Mouse (Mus musculus) Muller cell, postnatal 12 days (primary cell): ENCODE results near the gene Gm1604a.
"Not testable (repeated sequence)": the region's sequence is repeated elsewhere in the genome, so short reads cannot be mapped to it uniquely, and the experiment has no call there.

Experiments
- DNase-seq: peaks from one replicate; pipeline ENCODE4 v3.0.0-alpha.2; 2015; ENCODE audit errors: inconsistent ontology term

Gm1604a gene

DNA sequence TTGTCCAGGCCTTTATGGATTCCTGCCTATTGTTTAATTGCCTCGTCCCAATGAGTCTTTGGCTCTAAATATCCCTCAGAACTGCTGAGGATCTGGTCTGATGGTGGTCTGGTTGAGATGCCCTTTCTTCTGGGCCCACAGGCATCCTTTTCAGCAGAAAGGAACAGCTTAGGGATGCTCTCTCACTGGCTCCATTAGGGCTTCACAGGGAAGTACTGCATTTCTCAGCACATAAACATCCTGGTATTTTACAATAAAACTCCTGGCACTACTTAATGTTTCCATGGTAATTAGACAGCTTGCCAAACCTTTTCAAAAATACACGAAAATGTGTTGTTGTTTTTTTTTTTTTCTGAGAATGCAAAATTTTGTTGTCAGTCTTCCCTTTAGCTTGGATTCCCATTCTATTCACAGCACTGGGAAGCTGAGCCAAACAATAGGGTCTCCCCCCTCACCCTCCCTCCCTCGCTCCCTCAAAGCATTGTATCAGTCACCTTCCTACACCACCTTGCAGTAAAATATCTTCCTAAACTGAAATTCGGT is 43.7 kb downstream of the Gm1604a start:
- not testable (repeated sequence) for DNase-seq

DNA sequence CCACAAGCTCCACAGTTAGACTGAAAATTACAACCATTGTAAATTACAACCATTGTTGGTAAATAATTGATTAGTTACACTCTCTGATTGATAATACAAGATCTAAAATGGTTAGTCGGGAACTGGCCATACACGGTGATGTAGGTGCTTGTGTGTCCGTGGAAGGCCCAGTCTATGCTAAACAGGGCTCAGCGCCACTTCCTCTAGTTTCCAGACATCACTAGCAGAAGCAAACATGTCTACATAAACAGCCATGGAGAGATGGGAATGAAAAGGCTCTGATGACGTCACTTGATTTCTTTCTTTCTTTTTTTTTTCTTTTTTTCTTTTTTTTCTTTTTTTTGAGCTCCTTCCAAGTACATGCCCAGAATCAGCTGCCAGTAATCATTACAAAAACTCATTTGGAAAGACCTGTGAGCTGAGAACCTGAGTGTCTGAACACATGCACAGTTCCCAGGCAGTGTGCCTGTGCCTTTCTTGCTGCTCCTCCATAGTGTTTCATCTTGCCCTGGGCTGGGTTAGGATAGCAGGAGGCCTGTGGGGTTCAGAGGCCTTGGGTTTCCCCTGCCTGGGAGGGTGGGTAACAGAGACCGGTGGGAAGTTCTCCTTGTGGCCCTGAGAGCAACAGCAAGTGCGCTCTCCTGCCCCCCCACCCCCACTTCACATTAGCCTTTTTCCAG is 44.3 kb downstream of the Gm1604a start:
- DNase-seq: not testable (repeated sequence)

DNA sequence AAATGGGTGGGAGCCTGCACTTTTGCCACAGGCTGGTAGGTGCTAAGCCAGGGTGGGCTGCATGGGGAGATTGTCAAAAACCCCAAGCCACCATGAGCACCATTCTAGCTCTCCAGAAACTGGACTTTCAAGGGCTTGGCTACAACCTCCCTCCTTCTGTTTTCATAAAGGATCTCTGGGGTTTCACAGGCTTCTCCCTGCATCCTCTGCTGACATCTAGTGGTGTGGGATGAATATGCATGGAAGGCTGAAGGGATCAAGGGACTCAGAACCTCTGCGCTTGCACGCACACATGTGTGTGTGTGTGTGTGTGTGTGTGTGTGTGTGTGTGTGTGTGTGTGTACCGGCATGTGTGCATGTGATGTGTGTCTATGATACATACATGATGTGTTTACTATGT is 49.1 kb downstream of the Gm1604a start:
- not testable (repeated sequence) for DNase-seq

DNA sequence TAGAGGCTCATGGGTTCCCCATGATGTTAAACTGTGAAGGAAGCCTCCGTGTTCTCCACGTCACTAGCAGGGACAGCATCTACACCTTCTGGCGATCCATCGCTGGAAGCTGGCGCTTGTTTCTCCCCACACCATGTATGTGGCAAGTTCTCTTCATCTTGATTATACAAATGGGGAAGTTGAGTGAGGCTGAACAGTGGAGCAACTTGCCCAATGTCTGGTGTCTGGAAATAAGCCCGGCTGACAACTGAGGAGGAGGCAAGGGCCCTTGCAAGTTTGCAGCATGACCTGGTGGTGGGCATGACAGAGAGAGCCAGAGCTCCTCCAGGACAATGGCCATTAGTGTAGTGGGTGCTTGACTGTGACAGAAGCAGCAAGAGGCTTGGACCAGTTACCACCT is 50.2 kb downstream of the Gm1604a start:
- DNase-seq: not testable (repeated sequence)

DNA sequence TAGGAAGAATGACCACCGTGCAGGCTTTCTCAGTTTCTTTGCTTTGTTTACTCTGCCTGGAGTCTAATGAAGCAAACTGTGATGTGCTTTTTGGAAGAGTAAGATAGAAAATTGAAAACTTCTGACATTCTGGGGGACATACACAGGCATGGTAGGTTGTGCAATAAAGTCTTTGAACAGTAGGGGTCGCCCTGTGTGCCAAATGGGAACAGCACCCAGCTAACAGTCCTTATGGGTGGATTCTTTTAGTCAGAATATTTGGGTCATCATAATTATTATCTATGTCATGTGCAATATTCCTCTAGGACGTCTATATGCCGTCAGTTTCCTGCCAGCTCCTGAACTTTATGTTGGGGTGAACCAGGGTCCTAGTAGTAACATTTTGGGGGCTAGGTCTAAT is 54.2 kb downstream of the Gm1604a start:
- not testable (repeated sequence) for DNase-seq

DNA sequence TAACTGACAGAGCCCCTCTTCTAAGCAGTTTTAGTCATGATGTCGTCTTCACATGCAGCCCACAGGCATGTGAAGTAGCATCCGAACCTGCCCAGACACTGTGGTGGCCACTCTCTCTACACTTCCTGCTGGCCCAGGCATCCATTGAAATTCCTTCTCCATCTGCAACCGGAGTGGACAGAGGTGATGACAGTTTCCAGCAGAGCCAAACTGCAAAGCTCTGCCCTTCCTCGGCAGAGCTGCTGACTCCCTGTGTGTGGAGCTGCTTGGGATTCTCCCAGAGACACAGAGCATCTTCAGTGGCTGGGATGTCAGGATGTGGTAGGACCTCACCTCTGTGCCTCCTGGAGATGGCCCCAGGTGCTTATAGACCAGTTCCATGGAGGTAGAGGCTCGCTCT is 59.2 kb downstream of the Gm1604a start:
- not testable (repeated sequence) for DNase-seq

DNA sequence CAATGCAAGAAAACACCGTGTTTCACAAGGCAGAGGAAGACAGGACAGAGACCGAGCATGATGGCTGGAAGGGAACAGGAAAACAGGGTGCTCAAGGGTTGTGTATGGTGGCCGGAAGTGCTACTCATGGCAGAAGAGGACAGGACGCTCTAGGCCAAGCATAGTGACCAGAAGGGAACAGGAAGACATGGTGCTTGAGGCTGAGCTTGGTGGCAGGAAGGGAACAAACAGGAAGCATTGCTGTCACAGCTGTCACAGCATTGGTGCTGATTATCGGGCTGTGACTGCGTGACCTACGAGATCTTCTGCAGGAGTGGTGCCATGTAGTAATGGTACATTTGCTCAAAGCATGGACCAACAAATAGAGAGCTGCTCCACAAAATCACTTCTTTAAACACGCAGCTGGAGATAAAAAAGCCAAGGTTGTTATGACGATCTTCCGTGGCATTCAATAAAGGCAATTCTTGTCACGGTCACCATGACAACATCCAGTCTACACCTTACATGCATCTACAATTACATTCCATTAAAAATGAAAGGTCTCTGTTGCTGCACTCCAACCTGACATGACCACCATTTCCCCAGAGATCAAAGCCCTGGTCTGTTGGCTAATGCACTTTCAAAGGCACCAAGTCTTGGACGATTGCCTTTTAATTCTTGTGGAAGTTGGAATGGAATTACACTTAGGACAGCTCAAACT is 60.3 kb downstream of the Gm1604a start:
- DNase-seq: not testable (repeated sequence)

DNA sequence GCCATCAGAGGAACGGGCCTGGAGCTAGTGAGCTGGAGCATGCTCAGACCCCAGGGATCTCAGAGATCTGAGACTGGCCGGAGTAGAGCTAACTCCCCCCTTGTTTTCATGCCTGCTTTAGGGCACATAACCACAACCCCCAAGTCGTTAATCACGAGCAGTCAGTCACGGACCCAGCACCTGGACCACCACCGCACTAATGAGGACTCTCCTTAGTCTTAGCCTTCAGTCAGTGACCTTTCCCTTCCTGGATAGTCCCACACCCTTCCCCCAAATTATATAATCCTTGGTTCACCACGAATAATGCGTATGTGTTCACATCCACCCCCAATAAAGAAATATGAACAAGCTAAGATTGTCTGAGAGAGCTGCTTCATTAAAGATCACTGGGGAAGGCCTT is 61.5 kb downstream of the Gm1604a start:
- DNase-seq: not testable (repeated sequence)

DNA sequence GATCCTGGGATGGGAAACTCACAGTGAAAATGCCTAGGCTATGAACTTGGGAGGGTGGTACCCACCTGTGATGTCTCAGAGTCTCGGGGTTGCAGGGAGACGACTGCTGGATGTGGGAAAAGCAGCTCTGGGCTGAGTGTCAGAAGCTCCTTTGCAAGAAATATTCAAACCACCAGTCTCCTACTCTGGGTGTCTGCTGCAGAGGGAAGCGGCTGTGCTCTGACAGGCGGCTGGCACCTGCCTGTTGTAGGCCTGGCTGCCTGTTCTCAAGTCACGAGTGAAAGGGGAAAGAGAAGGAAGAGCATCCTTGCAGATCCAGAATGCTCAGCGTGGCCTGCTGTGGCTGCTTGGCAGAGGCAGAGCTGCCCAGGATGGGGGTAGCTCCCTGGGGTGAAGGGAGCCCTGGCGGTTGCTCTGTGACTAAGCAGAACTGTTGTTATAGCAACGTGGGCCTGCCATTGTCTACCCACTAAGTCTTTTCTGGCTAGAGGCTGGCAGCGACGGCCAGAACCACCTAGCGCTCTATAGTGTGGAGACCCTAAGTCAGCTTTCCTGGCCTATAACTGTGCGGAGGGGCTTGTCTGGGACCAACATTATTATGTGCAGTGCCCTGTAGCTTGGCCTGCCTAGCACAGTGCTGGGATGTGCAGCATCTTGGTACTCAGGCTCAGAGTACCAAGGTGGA is 72.6 kb downstream of the Gm1604a start:
- DNase-seq: not testable (repeated sequence)

DNA sequence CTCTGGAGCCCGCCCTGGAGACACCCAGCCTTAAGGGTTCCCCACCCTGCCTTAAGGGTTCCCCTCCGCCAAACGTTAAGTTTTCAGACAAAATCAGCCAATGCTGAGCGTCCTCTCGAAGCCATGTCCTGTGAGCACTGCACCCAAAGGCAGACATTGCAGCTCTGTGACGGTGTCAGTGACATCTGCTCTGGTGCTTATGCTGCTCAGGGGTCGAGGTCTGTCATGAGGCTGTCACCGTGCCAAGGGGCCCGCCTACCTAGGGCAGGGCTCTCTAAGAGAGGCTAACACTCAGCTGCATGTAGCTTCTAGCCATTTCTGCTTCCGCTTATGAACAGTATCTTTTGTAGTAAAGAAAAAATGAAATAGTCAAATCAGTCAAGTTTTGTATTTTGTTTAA is 73.7 kb downstream of the Gm1604a start:
- not testable (repeated sequence) for DNase-seq

DNA sequence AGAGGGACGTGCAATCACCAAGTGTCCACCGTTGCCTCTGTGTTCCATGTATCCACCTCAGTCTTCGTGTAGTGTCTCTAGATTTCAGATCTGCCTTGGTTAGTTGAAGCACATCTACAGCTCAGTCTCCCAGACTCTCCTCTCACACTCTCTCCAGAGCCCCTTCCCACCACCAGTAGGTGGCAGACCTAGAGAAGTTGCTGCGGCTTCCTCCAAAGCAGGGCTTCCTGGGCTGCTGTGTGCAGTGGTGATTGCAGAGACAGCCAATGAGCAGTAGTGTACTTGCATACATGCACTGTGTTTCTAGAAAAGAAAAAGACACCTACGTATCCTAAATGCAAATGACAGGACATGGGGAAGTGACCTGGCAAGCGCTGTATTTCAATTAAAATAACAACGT is 77.6 kb downstream of the Gm1604a start:
- DNase-seq: not testable (repeated sequence)

DNA sequence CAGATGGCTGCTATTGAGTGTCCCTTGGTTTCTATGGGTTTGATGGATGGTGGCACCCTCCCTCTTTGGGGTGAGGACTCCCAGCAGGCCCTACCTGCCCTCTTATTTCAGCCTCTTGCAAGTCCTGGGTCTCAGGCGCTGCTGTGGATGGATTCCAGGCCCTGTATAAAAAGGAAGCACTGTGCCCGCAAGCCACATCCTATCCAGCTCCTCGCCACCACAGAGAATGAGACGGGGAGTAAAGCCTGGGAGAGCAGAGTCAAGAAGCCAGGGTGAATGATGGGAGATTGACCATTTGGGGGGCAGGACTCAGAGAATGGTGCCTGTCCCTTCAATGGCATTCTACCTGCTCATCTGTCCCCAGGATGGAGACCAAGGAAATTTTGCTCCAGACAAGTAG is 86.3 kb downstream of the Gm1604a start:
- not testable (repeated sequence) for DNase-seq

DNA sequence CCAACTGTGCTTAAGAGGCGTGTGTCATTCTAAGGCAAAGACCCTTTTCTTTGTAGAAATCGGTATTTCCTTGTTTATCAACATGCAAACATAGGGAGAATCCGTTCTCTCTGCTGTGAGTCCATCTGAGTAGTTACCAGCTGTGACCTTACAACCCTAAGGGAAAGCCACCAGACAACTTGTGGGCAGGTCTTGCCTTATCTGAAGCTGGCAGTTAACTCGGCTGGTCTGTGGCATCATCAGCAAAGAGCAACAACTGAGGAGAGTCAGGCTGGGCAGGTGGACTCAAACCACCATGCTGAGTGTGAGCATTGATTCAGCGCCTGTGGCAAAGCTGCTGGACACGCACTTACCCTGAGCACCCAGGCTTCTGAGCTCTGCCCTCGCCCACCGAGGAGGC is 90.9 kb downstream of the Gm1604a start:
- DNase-seq: not testable (repeated sequence)

DNA sequence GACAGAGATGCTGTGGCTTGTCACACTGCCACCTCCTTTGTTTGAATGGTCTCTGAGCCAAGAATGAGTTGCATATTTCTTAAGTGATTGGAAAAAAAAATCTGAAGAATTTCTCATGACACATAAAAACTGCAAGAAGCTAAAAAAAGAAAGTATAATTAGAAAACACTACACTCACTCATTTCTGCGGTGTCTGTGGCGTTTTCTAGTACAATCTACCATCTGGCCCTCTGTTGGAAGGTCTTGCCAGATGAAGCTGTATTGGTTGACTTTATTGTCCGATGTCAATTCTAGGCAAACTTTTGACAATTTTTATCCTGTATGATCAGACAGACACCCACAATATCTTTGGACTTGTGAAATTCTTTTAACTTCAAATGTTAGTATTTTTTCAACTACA is 95.5 kb downstream of the Gm1604a start:
- peak; percentile 55 for DNase-seq

DNA sequence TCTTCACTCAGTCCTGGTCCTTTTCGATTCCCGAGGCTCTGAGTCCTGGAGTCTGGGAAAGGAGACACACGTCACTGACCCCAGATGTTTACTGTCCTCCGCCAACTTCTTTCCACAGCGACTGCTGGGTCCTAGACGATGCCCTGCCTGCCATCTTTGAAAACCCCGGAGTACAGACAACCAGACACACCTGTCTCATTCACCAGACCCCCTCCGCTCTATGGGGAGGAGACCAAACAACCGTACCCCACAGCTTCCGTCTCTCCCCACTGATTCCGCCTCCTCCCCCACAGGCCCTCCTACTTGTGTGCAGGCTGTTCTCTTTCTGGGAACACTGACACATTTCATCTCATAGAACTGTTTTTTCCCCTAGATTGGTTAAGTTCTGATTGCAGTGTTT is 97.2 kb downstream of the Gm1604a start:
- not testable (repeated sequence) for DNase-seq

DNA sequence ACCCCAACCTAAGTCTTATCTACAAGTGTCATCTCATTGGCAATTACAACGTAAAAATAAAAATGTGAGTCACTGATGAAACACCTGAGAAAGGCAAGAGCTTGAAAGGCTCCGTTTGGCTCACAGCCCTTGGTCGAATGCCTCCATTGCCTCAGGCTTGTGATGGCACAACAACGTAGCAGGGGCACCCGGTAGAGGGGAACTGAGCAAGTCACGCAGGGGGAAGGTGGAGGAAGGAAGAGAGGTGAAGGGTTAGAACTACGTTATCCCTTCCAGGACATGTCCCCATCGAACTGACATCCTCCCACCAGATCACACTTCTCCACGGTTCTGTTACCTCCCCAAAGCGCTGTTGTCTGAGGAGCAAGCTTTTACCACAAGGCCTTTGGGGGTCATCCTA is 101.1 kb downstream of the Gm1604a start:
- DNase-seq: not testable (repeated sequence)

DNA sequence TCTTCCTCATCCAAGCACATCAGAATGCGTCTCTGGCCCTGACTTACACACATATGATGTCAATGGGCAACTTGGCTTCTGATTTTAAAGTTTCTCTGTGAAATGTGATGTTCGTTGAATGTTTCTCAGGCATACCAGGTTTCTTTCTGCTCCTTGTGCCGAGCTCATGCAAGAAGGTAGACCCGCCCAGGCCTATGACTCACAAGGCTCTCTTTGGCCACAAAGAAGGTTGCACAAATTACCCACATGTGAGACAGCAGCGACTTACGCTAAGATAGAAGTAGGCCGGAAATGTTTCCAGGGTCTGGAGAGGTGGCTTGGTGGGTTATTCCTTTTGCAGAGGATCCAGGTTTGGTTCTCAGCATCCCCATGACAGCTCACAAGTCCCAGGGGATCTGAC is 108.6 kb downstream of the Gm1604a start:
- DNase-seq: not testable (repeated sequence)

DNA sequence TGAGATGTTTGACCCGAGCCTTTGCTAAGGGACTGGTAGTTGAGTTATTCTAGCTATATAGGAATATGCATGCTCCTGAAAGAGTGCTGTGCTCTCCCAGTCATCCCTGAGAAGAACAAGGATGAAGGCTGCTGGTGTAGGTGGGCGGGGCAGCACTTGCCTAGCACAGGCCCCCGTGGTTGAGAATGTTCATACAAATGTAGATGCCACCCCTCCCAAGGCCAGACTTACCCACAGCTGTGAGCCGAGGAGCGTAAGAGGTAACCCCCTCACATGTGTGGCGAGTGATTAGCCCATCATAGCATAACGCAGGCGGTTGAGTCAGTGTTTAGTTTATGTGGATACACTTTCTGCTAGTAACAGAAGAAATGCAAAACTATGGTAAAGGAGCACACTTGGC is 109.9 kb downstream of the Gm1604a start:
- not testable (repeated sequence) for DNase-seq
